Mouse (Mus musculus): ENCODE measurements around the gene Ccdc149.

DNA sequence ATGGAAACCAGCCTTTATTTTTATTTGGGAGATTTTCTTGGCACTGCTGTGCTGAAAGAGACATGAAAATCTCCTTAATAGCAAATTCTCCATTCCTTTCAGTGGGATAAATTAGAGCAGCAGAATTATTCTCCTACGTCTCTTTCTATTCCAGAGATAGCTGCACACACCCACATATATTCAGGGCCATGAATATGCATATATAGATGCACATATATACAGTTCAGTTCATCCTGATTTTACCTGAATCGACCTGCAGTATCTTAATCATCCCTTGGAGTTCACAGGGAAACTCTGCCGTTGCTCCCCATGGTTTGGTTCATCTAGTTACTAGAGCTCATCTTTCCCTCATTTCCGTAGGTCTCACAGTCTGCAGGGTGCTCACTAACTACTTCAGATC, 77.6 kb downstream of the Ccdc149 start:
- no peak for TF ChIP-seq POLR2A (IDR thresholded peaks at IDR 0.05; ENCODE audit: low read depth, low read length)
- no peak for TF ChIP-seq USF1 (IDR thresholded peaks at IDR 0.05; ENCODE audit: low read depth, low read length)
- no peak for TF ChIP-seq ZKSCAN1 (IDR thresholded peaks at IDR 0.05; ENCODE audit: borderline replicate concordance, low read depth, low read length)
- TF ChIP-seq NELFE (IDR thresholded peaks at IDR 0.05; ENCODE audit: low read depth, low read length) = no peak
- no peak for TF ChIP-seq CTCF (conservative IDR thresholded peaks at IDR 0.05 in 1 of 2, IDR thresholded peaks at IDR 0.05 in 1 of 2; ENCODE audit: low read depth in 2 of 2, low read length in 2 of 2)
- no peak for TF ChIP-seq EP300 (IDR thresholded peaks at IDR 0.05; ENCODE audit: low read length)
- no peak for TF ChIP-seq RCOR1 (conservative IDR thresholded peaks at IDR 0.05; ENCODE audit: low read depth, low read length)
